Mouse (Mus musculus): ENCODE results near the gene Asb18. TPM values are rescaled to one million over a fixed set of nuclear protein-coding genes. Genes with fewer than 3 reads are reported as not detected.

The Asb18 gene
- polyA plus RNA-seq, 1 experiment from 2014 or later: 0.66 TPM

GRCm38 (mm10) chr1:89964426-89964825 is 50.0 kb downstream of the Asb18 start:
- ATAC-seq (ENCODE audit: low FRiP score) (no peak), DNase-seq (ENCODE audit: low spot score) (no peak)
- Histone ChIP-seq H3K27me3 (ENCODE audit: control insufficient read depth, insufficient read depth, low read length) (peaks cover 23% of the 10 kb centered on the region), H3K9me3 (ENCODE audit: control insufficient read depth, low read length) (no peaks in the 10 kb centered on the region), H3K4me2 (replicated peaks) (no peak overlapping the region), H3K4me3 (replicated peaks; ENCODE audit: low read length) (no peak overlapping the region), H3K36me3 (replicated peaks; ENCODE audit: control insufficient read depth, insufficient read depth) (no peaks in the 10 kb centered on the region), H3K27ac (no peak overlapping the region), H3K9ac (no peak overlapping the region), H3K4me1 (replicated peaks; ENCODE audit: control insufficient read depth, insufficient read depth, low read length) (peaks cover 23% of the 10 kb centered on the region)
- WGBS: 23% methylated on average over 12 of the region's 12 CpGs

DNA sequence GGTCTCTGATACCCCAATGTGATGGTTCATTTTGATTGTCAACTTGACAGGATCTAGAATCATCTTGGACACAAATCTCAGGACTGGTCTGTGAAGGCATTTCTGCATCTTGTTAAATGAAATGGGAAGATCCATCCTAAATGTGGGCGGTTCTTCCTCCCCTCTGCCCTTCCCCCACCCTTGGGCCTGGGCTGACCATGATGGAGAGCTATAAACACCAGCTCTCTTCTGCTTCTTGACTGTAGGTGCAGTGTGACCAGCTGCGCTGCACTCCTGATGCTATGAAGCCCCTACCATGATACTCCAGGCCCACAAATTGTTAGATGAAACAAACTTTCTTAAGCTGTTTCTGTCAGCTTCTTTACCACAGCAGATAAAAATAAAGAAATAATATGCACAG is 51.2 kb downstream of the Asb18 start:
- DNase-seq (ENCODE audit: low spot score): no peak
- no peaks in the 10 kb centered on the region for H3K36me3 ChIP-seq (replicated peaks; ENCODE audit: control insufficient read depth, insufficient read depth)
- no peak overlapping the region for H3K4me3 ChIP-seq (replicated peaks; ENCODE audit: low read length)
- peak overlapping the region; percentile 70; the same call in 1 of the 2 replicates for H3K27ac ChIP-seq
- peaks cover 17% of the 10 kb centered on the region for H3K4me1 ChIP-seq (replicated peaks; ENCODE audit: control insufficient read depth, insufficient read depth, low read length)
- no peak for ATAC-seq (ENCODE audit: low FRiP score)
- H3K4me2 ChIP-seq (replicated peaks): no peak overlapping the region
- H3K27me3 ChIP-seq (ENCODE audit: control insufficient read depth, insufficient read depth, low read length): peaks cover 14% of the 10 kb centered on the region
- no peak overlapping the region for H3K9ac ChIP-seq
- WGBS: 87% methylated on average over 2 of the region's 2 CpGs
- no peaks in the 10 kb centered on the region for H3K9me3 ChIP-seq (ENCODE audit: control insufficient read depth, low read length)

DNA sequence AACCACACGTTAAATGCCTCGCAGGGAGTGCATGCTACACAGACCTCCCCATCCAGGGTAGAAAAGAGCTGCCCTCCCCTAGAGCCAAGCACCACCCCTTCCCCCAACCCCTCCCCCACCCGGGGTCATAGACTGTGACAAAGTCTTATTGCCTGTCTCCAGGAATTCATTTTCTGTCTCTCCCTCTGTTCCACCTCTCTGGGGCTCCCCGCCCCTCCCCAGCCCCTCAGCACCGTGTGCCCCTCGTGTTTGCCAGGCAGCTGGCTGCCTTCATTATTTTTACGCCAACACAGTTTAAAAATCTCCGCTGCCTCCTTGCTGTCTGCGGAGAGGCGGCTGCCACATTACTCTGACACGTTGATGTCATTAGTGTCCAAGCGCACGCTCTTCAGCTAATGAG is 52.4 kb downstream of the Asb18 start:
- no peaks in the 10 kb centered on the region for H3K9me3 ChIP-seq (ENCODE audit: control insufficient read depth, low read length)
- H3K4me3 ChIP-seq (replicated peaks; ENCODE audit: low read length): no peak overlapping the region
- peak overlapping the region; percentile 30; the same call in 1 of the 2 replicates for H3K4me2 ChIP-seq (replicated peaks)
- H3K27me3 ChIP-seq (ENCODE audit: control insufficient read depth, insufficient read depth, low read length): peaks cover 13% of the 10 kb centered on the region
- H3K27ac ChIP-seq: peak overlapping the region; percentile 70
- DNase-seq (ENCODE audit: low spot score) (peak; percentile 38), ATAC-seq (ENCODE audit: low FRiP score) (peak; percentile 61)
- no peaks in the 10 kb centered on the region for H3K36me3 ChIP-seq (replicated peaks; ENCODE audit: control insufficient read depth, insufficient read depth)
- peak overlapping the region; percentile 21; the same call in 1 of the 2 replicates for H3K9ac ChIP-seq
- peaks cover 17% of the 10 kb centered on the region for H3K4me1 ChIP-seq (replicated peaks; ENCODE audit: control insufficient read depth, insufficient read depth, low read length)
- WGBS: 4% methylated on average over 13 of the region's 13 CpGs

- peaks cover 11% of the 10 kb centered on the region; the same call in 1 of the 2 replicates for H3K27me3 ChIP-seq (ENCODE audit: control insufficient read depth, insufficient read depth, low read length)
- ATAC-seq (ENCODE audit: low FRiP score): no peak
- 78% methylated on average over 4 of the region's 4 CpGs for WGBS
Measured at GRCm38 (mm10) chr1:89959393-89959792, 55.1 kb downstream of the Asb18 start.

GRCm38 (mm10) chr1:89943202-89943601 is 71.3 kb downstream of the Asb18 start:
- no peak overlapping the region for H3K27ac ChIP-seq
- DNase-seq (ENCODE audit: low spot score): peak; percentile 90
- peaks cover 50% of the 10 kb centered on the region for H3K27me3 ChIP-seq (ENCODE audit: control insufficient read depth, insufficient read depth, low read length)
- no peaks in the 10 kb centered on the region for H3K9me3 ChIP-seq (ENCODE audit: control insufficient read depth, low read length)
- H3K9ac ChIP-seq: peak overlapping the region; percentile 17; the same call in 1 of the 2 replicates
- H3K4me3 ChIP-seq (replicated peaks; ENCODE audit: low read length): no peak overlapping the region
- H3K4me1 ChIP-seq (replicated peaks; ENCODE audit: control insufficient read depth, insufficient read depth, low read length): peaks cover 16% of the 10 kb centered on the region
- H3K36me3 ChIP-seq (replicated peaks; ENCODE audit: control insufficient read depth, insufficient read depth): no peaks in the 10 kb centered on the region
- H3K4me2 ChIP-seq (replicated peaks): peak overlapping the region; percentile 67
- 2% methylated on average over 16 of the region's 16 CpGs for WGBS
- 0 out of 2 replicates have a peak, but pooled peaks have one; percentile 42 for ATAC-seq (ENCODE audit: low FRiP score)

More at GRCm38 (mm10) chr1:89959393-89959792, 55.1 kb downstream of the Asb18 start:
- Histone ChIP-seq H3K9ac (no peak overlapping the region), H3K4me1 (replicated peaks; ENCODE audit: control insufficient read depth, insufficient read depth, low read length) (peaks cover 14% of the 10 kb centered on the region), H3K9me3 (ENCODE audit: control insufficient read depth, low read length) (no peaks in the 10 kb centered on the region), H3K4me2 (replicated peaks) (no peak overlapping the region), H3K27ac (no peak overlapping the region), H3K4me3 (replicated peaks; ENCODE audit: low read length) (no peak overlapping the region), H3K36me3 (replicated peaks; ENCODE audit: control insufficient read depth, insufficient read depth) (no peaks in the 10 kb centered on the region)
- no peak for DNase-seq (ENCODE audit: low spot score)

GRCm38 (mm10) chr1:89942395-89942976 is 72.0 kb downstream of the Asb18 start:
- DNase-seq (ENCODE audit: low spot score) (no peak), ATAC-seq (ENCODE audit: low FRiP score) (no peak)

GRCm38 (mm10) chr1:89941701-89942381 is 72.6 kb downstream of the Asb18 start:
- H3K27me3 ChIP-seq (ENCODE audit: control insufficient read depth, insufficient read depth, low read length): peaks cover 63% of the 10 kb centered on the region

More at GRCm38 (mm10) chr1:89942395-89942976, 72.0 kb downstream of the Asb18 start:
- Histone ChIP-seq H3K9ac (peak overlapping the region; percentile 49), H3K9me3 (ENCODE audit: control insufficient read depth, low read length) (no peaks in the 10 kb centered on the region), H3K27me3 (ENCODE audit: control insufficient read depth, insufficient read depth, low read length) (peaks cover 57% of the 10 kb centered on the region), H3K4me3 (replicated peaks; ENCODE audit: low read length) (peak overlapping the region; percentile 31), H3K27ac (peak overlapping the region; percentile 72), H3K36me3 (replicated peaks; ENCODE audit: control insufficient read depth, insufficient read depth) (no peaks in the 10 kb centered on the region), H3K4me2 (replicated peaks) (peak overlapping the region; percentile 67), H3K4me1 (replicated peaks; ENCODE audit: control insufficient read depth, insufficient read depth, low read length) (peaks cover 16% of the 10 kb centered on the region)
- WGBS: 2% methylated on average over 15 of the region's 15 CpGs

DNA sequence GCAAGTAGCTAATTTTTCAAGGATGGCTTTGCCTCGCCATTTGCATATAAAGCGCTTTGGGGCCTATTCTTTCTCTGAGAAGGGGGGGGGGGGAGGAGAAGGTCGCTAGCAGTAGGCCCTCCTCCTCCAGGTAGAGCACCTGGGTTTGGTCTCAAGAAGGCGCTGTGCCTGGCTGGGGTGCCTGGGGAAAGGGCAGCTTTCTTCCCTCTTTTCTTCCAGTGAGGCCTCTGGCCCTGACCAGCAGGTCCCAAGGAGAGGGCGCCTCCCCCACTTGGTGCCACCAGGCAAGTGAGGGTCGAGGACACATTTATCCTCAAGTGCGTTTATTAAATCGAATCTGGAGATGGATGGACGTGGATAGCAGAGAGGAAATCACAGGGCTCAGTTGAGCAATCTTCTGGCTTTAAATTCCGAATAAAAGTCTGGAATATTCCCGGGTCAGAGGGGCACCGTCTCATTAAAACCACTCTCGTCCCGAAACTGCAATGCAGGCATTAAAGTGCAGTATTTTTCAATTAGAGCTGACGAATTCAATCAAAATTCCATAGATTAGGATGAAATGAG is 73.4 kb downstream of the Asb18 start:
- DNase-seq (ENCODE audit: low spot score): no peak
- Histone ChIP-seq H3K4me3 (replicated peaks; ENCODE audit: low read length) (no peak overlapping the region), H3K9ac (no peak overlapping the region), H3K36me3 (replicated peaks; ENCODE audit: control insufficient read depth, insufficient read depth) (no peaks in the 10 kb centered on the region), H3K9me3 (ENCODE audit: control insufficient read depth, low read length) (no peaks in the 10 kb centered on the region), H3K4me1 (replicated peaks; ENCODE audit: control insufficient read depth, insufficient read depth, low read length) (peaks cover 18% of the 10 kb centered on the region), H3K4me2 (replicated peaks) (peak overlapping the region; percentile 67), H3K27me3 (ENCODE audit: control insufficient read depth, insufficient read depth, low read length) (peaks cover 71% of the 10 kb centered on the region), H3K27ac (no peak overlapping the region)
- WGBS: 9% methylated on average over 15 of the region's 15 CpGs
- no peak for ATAC-seq (ENCODE audit: low FRiP score)

More at GRCm38 (mm10) chr1:89941701-89942381, 72.6 kb downstream of the Asb18 start:
- Histone ChIP-seq H3K9ac (peak overlapping the region; percentile 49), H3K36me3 (replicated peaks; ENCODE audit: control insufficient read depth, insufficient read depth) (no peaks in the 10 kb centered on the region), H3K4me2 (replicated peaks) (peak overlapping the region; percentile 67), H3K4me1 (replicated peaks; ENCODE audit: control insufficient read depth, insufficient read depth, low read length) (peaks cover 16% of the 10 kb centered on the region), H3K9me3 (ENCODE audit: control insufficient read depth, low read length) (no peaks in the 10 kb centered on the region), H3K4me3 (replicated peaks; ENCODE audit: low read length) (peak overlapping the region; percentile 31), H3K27ac (peak overlapping the region; percentile 72)
- DNase-seq (ENCODE audit: low spot score) (no peak), ATAC-seq (ENCODE audit: low FRiP score) (peak; percentile 63; the same call in 1 of the 2 replicates)
- WGBS: 0% methylated on average over 40 of the region's 40 CpGs

All from hindbrain, embryonic 14.5 days (tissue).